Mouse (Mus musculus): ENCODE data around the gene Dlgap1. TPM values are rescaled to one million over a fixed set of nuclear protein-coding genes. Genes with fewer than 3 reads are reported as not detected.
A peak's percentile ranks its signal among the peaks of the same experiment; 100 is the strongest.

The Dlgap1 gene
- polyA plus RNA-seq, 1 experiment from 2014 or later = 4.1 TPM

- peaks cover 23% of the 10 kb centered on the region for H3K36me3 ChIP-seq
- peaks cover 39% of the 10 kb centered on the region for H3K4me1 ChIP-seq
- peak overlapping the region; percentile 94 for H3K4me2 ChIP-seq
- peak overlapping the region; percentile 98 for H3K27ac ChIP-seq
- no peaks in the 10 kb centered on the region for H3K27me3 ChIP-seq
- ATAC-seq (replicated peaks; ENCODE audit: low FRiP score) = peak; percentile 23
- H3K4me3 ChIP-seq (replicated peaks) = peak overlapping the region; percentile 65
- under 1% methylated on average over 23 of the region's 23 CpGs for whole genome bisulfite sequencing
- H3K9me3 ChIP-seq (replicated peaks) = no peaks in the 10 kb centered on the region
- H3K9ac ChIP-seq = peak overlapping the region; percentile 71
Observed at GRCm38 (mm10) chr17:70848511-70849398, 879.9 kb downstream of the Dlgap1 start.

GRCm38 (mm10) chr17:70849399-70850232 lies 880.7 kb downstream of the Dlgap1 start:
- peaks cover 43% of the 10 kb centered on the region for H3K4me1 ChIP-seq
- H3K4me3 ChIP-seq (replicated peaks) = peak overlapping the region; percentile 65
- peaks cover 15% of the 10 kb centered on the region for H3K36me3 ChIP-seq
- H3K27ac ChIP-seq = peak overlapping the region; percentile 98
- peak overlapping the region; percentile 71 for H3K9ac ChIP-seq
- WGBS = under 1% methylated on average over 33 of the region's 33 CpGs
- H3K4me2 ChIP-seq = peak overlapping the region; percentile 94
- H3K9me3 ChIP-seq (replicated peaks) = no peaks in the 10 kb centered on the region
- no peaks in the 10 kb centered on the region for H3K27me3 ChIP-seq
- ATAC-seq (replicated peaks; ENCODE audit: low FRiP score) = peak; percentile 9

- Histone ChIP-seq H3K9me3 (replicated peaks) (no peaks in the 10 kb centered on the region), H3K27ac (peak overlapping the region; percentile 98), H3K36me3 (peaks cover 7% of the 10 kb centered on the region), H3K4me2 (peak overlapping the region; percentile 94), H3K27me3 (no peaks in the 10 kb centered on the region), H3K4me1 (peaks cover 35% of the 10 kb centered on the region), H3K9ac (peak overlapping the region; percentile 71), H3K4me3 (replicated peaks) (peak overlapping the region; percentile 65)
- WGBS = under 1% methylated on average over 40 of the region's 40 CpGs
- peak; percentile 19 for ATAC-seq (replicated peaks; ENCODE audit: low FRiP score)
Observed at GRCm38 (mm10) chr17:70850233-70850995, 881.5 kb downstream of the Dlgap1 start.

GRCm38 (mm10) chr17:70850996-70851991 lies 882.4 kb downstream of the Dlgap1 start:
- under 1% methylated on average over 54 of the region's 54 CpGs for WGBS
- H3K9me3 ChIP-seq (replicated peaks) = no peaks in the 10 kb centered on the region
- peak overlapping the region; percentile 94 for H3K4me2 ChIP-seq
- peak overlapping the region; percentile 98 for H3K27ac ChIP-seq
- H3K9ac ChIP-seq = peak overlapping the region; percentile 71
- peaks cover 27% of the 10 kb centered on the region for H3K4me1 ChIP-seq
- H3K36me3 ChIP-seq = no peaks in the 10 kb centered on the region
- H3K27me3 ChIP-seq = no peaks in the 10 kb centered on the region
- ATAC-seq (replicated peaks; ENCODE audit: low FRiP score) = peak; percentile 76
- peak overlapping the region; percentile 65 for H3K4me3 ChIP-seq (replicated peaks)

GRCm38 (mm10) chr17:70852011-70852685 lies 883.3 kb downstream of the Dlgap1 start:
- ATAC-seq (replicated peaks; ENCODE audit: low FRiP score) = no peak
- no peaks in the 10 kb centered on the region for H3K27me3 ChIP-seq
- H3K36me3 ChIP-seq = no peaks in the 10 kb centered on the region
- H3K9ac ChIP-seq = peak overlapping the region; percentile 71
- WGBS = under 1% methylated on average over 29 of the region's 29 CpGs
- peak overlapping the region; percentile 65 for H3K4me3 ChIP-seq (replicated peaks)
- H3K9me3 ChIP-seq (replicated peaks) = no peaks in the 10 kb centered on the region
- H3K4me2 ChIP-seq = peak overlapping the region; percentile 94
- peaks cover 25% of the 10 kb centered on the region for H3K4me1 ChIP-seq
- peak overlapping the region; percentile 98 for H3K27ac ChIP-seq

- H3K9me3 ChIP-seq (replicated peaks) = no peaks in the 10 kb centered on the region
- H3K36me3 ChIP-seq = no peaks in the 10 kb centered on the region
- WGBS = under 1% methylated on average over 51 of the region's 51 CpGs
- H3K9ac ChIP-seq = peak overlapping the region; percentile 71
- peak overlapping the region; percentile 65 for H3K4me3 ChIP-seq (replicated peaks)
- ATAC-seq (replicated peaks; ENCODE audit: low FRiP score) = peak; percentile 57
- H3K4me2 ChIP-seq = peak overlapping the region; percentile 94
- H3K27me3 ChIP-seq = no peaks in the 10 kb centered on the region
- peaks cover 23% of the 10 kb centered on the region for H3K4me1 ChIP-seq
- H3K27ac ChIP-seq = peak overlapping the region; percentile 98
Observed at GRCm38 (mm10) chr17:70852686-70853386, 884.0 kb downstream of the Dlgap1 start.

GRCm38 (mm10) chr17:70853436-70853905 lies 884.6 kb downstream of the Dlgap1 start, which contains the start of gene Tgif1:
Gene Tgif1, minus strand, starts transcription at chr17:70853546.
- Histone ChIP-seq H3K36me3 (no peaks in the 10 kb centered on the region), H3K9ac (peak within 1 kb of the TSS; percentile 71), H3K4me1 (peaks cover 19% of the 10 kb centered on the region), H3K9me3 (replicated peaks) (no peaks in the 10 kb centered on the region), H3K4me2 (peak within 1 kb of the TSS; percentile 94), H3K27me3 (no peaks in the 10 kb centered on the region), H3K27ac (peak within 1 kb of the TSS; percentile 98), H3K4me3 (replicated peaks) (peak within 1 kb of the TSS; percentile 65)
- WGBS = under 1% methylated on average over 29 of the region's 29 CpGs
- ATAC-seq (replicated peaks; ENCODE audit: low FRiP score) = 0 out of 2 replicates have a peak, but pooled peaks have one; percentile 10

- Histone ChIP-seq H3K27ac (peak overlapping the region; percentile 98), H3K4me3 (replicated peaks) (peak overlapping the region; percentile 65), H3K9me3 (replicated peaks) (no peaks in the 10 kb centered on the region), H3K4me1 (peaks cover 20% of the 10 kb centered on the region), H3K9ac (no peak overlapping the region), H3K27me3 (no peaks in the 10 kb centered on the region), H3K4me2 (peak overlapping the region; percentile 94), H3K36me3 (no peaks in the 10 kb centered on the region)
- no peak for ATAC-seq (replicated peaks; ENCODE audit: low FRiP score)
- WGBS = 28% methylated on average over 6 of the region's 6 CpGs
Observed at GRCm38 (mm10) chr17:70854021-70854420, 885.1 kb downstream of the Dlgap1 start.

GRCm38 (mm10) chr17:70856871-70857415 lies 888.1 kb downstream of the Dlgap1 start:
- Histone ChIP-seq H3K4me1 (peaks cover 18% of the 10 kb centered on the region), H3K27me3 (no peaks in the 10 kb centered on the region), H3K9me3 (replicated peaks) (no peaks in the 10 kb centered on the region), H3K9ac (no peak overlapping the region), H3K27ac (no peak overlapping the region), H3K4me2 (0 out of 2 replicates have a peak overlapping the region, but pooled peaks have one; percentile 21), H3K4me3 (replicated peaks) (no peak overlapping the region), H3K36me3 (no peaks in the 10 kb centered on the region)
- ATAC-seq (replicated peaks; ENCODE audit: low FRiP score) = no peak
- 46% methylated on average over 12 of the region's 12 CpGs for WGBS
